Mouse (Mus musculus) midbrain, embryonic 15.5 days (tissue): ENCODE measurements at regions not wholly inside any gene's neighbourhood (a gene's known extent, or its start where the extent isn't known, plus 50 kb on each side); places are given as distances from the start of the nearest gene placed in this dataset.

Experiments used
- ATAC-seq: fragments of 200-750 bp; cut with Nextera tagmentation; replicated peaks from 2 replicates; pipeline ENCODE4 v1.8.0; 2017; ENCODE audit warnings: moderate TSS enrichment
- H3K27ac ChIP-seq: fragments of 300-500 bp; sonication (generic); 2 replicates; pipeline ENCODE4 v1.5.1; 2015; ENCODE audit warnings: mild to moderate bottlenecking, inconsistent platforms
- H3K27me3 ChIP-seq: fragments of 300-500 bp; sonication (generic); replicated peaks from 2 replicates; pipeline ENCODE4 v1.6.1; 2015; ENCODE audit warnings: inconsistent platforms
- H3K36me3 ChIP-seq: fragments of 300-500 bp; sonication (generic); replicated peaks from 2 replicates; pipeline ENCODE4 v1.6.1; 2015; ENCODE audit warnings: inconsistent platforms
- H3K4me1 ChIP-seq: fragments of 300-500 bp; sonication (generic); 2 replicates; pipeline ENCODE4 v1.6.1; 2015; ENCODE audit warnings: inconsistent platforms
- H3K4me2 ChIP-seq: fragments of 300-500 bp; sonication (generic); 2 replicates; pipeline ENCODE4 v1.6.1; 2015; ENCODE audit warnings: inconsistent platforms, mild to moderate bottlenecking, moderate library complexity
- H3K4me3 ChIP-seq: fragments of 300-500 bp; sonication (generic); 2 replicates; pipeline ENCODE4 v1.5.1; 2015; ENCODE audit warnings: mild to moderate bottlenecking, inconsistent platforms
- H3K9ac ChIP-seq: fragments of 300-500 bp; sonication (generic); 2 replicates; pipeline ENCODE4 v1.6.1; 2015; ENCODE audit warnings: mild to moderate bottlenecking, inconsistent platforms
- H3K9me3 ChIP-seq: fragments of 300-500 bp; sonication (generic); 2 replicates; pipeline ENCODE4 v1.6.1; 2016; ENCODE audit warnings: inconsistent platforms
- WGBS: fragments of 180-500 bp; shearing (Covaris S2); methylation state at CpG from one replicate; pipeline ENCODE4 v1.1.7; 2015; ENCODE audit warnings: mixed read lengths; 5-methylcytosine and 5-hydroxymethylcytosine counted together

DNA sequence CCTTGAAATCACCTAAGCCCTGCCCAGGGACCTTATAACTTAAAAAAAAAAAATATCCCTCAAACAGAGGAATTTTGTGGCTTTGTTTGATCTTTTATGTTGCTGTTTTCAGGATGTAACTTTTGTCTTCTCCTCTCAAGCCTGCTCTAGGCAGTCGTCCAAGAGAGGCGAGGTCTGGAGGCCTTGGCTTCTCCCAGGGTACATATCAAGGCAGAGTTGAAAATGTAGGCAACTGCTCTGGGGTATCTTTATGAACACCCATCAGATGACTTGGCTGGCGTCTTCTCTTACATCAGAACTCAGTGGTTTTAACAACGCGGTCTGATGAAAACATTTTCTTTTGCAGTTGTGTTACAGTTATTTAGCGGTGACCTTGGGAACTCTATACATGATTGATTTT, 250.4 kb downstream of the Kcnrg start:
- no peaks in the 10 kb centered on the region for H3K4me1 ChIP-seq
- no peak overlapping the region for H3K27ac ChIP-seq
- H3K27me3 ChIP-seq: no peaks in the 10 kb centered on the region
- H3K9me3 ChIP-seq: no peaks in the 10 kb centered on the region
- H3K36me3 ChIP-seq: no peaks in the 10 kb centered on the region
- H3K4me2 ChIP-seq: no peak overlapping the region
- 83% methylated on average over 6 of the region's 6 CpGs for WGBS
- ATAC-seq: no peak
- H3K9ac ChIP-seq: no peak overlapping the region
- no peak overlapping the region for H3K4me3 ChIP-seq

DNA sequence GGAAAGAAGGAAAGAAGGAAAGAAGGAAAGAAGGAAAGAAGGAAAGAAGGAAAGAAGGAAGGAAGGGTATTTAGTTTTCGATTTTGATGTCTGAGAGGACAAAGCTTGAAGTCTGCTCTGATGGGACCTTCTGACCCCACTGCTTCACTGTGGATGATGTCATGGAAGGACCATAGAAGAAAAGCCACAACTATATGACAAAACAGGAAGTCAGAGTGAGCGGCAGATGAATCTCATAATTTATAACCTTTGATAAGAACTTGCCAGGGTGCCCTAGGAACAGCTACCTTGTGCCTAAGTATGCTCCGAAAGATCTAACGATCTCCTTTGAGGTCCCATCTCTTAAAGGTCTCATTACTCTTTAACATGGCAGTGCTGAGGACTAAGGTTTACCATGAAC, 253.4 kb downstream of the Kcnrg start:
- WGBS: 96% methylated on average over 4 of the region's 4 CpGs
- H3K4me2 ChIP-seq: no peak overlapping the region
- no peaks in the 10 kb centered on the region for H3K27me3 ChIP-seq
- H3K27ac ChIP-seq: no peak overlapping the region
- no peaks in the 10 kb centered on the region for H3K9me3 ChIP-seq
- no peak for ATAC-seq
- H3K4me3 ChIP-seq: no peak overlapping the region
- H3K36me3 ChIP-seq: no peaks in the 10 kb centered on the region
- no peak overlapping the region for H3K9ac ChIP-seq
- no peaks in the 10 kb centered on the region for H3K4me1 ChIP-seq

DNA sequence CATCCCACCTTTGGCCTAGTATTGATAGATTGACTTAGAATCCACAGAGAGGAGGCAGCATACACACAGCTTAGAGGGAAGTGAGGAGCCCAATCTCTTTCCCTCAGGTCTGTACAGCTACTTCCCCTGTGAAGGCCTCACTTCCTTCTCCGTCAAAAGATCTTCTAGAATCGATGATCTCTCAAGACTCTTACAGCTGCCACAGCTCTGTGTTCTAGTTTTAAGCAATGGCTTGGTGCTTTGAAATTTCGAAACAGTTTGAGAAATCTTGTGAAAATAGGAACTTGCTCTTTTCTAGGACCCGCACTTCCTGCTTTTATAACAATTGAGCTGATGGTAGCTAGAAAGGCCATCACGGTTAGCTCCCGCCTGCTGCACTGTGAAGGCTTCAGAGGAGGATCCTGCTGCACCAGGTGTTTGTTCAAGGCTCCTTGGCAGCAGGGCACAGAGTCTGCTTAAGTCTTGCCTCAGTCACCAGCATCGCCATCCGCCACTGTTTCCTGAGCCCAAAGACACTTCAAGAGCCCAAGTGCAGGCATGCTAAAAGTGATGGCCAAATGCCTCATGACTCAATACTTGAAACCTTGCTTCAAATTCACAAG, 254.2 kb downstream of the Kcnrg start:
- H3K4me2 ChIP-seq: no peak overlapping the region
- H3K4me3 ChIP-seq: no peak overlapping the region
- no peaks in the 10 kb centered on the region for H3K4me1 ChIP-seq
- ATAC-seq: no peak
- H3K9ac ChIP-seq: no peak overlapping the region
- no peaks in the 10 kb centered on the region for H3K36me3 ChIP-seq
- H3K27ac ChIP-seq: no peak overlapping the region
- WGBS: 93% methylated on average over 8 of the region's 8 CpGs
- H3K27me3 ChIP-seq: no peaks in the 10 kb centered on the region
- no peaks in the 10 kb centered on the region for H3K9me3 ChIP-seq

GRCm38 (mm10) chr14:61862931-61863330, 255.7 kb downstream of the Kcnrg start:
- H3K9me3 ChIP-seq: no peaks in the 10 kb centered on the region
- WGBS: 89% methylated on average over 6 of the region's 6 CpGs
- H3K27me3 ChIP-seq: no peaks in the 10 kb centered on the region
- no peaks in the 10 kb centered on the region for H3K4me1 ChIP-seq
- no peak overlapping the region for H3K27ac ChIP-seq
- H3K9ac ChIP-seq: no peak overlapping the region
- no peak overlapping the region for H3K4me3 ChIP-seq
- no peaks in the 10 kb centered on the region for H3K36me3 ChIP-seq
- no peak for ATAC-seq
- no peak overlapping the region for H3K4me2 ChIP-seq

DNA sequence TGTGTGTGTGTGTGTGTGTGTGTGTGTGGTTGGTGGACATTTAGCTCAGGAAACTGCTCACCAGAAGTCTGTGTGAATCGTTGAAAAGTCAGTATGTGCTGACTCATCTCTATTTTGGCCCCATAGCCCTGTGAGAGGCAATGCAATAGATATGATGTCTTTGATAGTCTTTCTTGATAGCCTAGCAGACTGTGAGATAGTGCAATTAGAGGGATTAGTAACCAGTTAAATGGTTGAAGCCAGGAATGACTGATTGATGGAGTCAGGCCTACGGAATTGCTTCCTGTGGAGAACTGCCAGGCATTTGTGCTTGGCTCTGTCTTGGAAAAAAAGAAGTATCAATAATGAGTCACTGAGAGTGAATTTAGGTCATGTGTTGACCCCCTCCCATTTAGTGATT, 256.2 kb downstream of the Kcnrg start:
- H3K4me2 ChIP-seq: no peak overlapping the region
- WGBS: 76% methylated on average over 2 of the region's 2 CpGs
- no peak for ATAC-seq
- H3K9ac ChIP-seq: no peak overlapping the region
- H3K9me3 ChIP-seq: no peaks in the 10 kb centered on the region
- no peaks in the 10 kb centered on the region for H3K36me3 ChIP-seq
- no peaks in the 10 kb centered on the region for H3K4me1 ChIP-seq
- no peaks in the 10 kb centered on the region for H3K27me3 ChIP-seq
- H3K27ac ChIP-seq: no peak overlapping the region
- H3K4me3 ChIP-seq: no peak overlapping the region

DNA sequence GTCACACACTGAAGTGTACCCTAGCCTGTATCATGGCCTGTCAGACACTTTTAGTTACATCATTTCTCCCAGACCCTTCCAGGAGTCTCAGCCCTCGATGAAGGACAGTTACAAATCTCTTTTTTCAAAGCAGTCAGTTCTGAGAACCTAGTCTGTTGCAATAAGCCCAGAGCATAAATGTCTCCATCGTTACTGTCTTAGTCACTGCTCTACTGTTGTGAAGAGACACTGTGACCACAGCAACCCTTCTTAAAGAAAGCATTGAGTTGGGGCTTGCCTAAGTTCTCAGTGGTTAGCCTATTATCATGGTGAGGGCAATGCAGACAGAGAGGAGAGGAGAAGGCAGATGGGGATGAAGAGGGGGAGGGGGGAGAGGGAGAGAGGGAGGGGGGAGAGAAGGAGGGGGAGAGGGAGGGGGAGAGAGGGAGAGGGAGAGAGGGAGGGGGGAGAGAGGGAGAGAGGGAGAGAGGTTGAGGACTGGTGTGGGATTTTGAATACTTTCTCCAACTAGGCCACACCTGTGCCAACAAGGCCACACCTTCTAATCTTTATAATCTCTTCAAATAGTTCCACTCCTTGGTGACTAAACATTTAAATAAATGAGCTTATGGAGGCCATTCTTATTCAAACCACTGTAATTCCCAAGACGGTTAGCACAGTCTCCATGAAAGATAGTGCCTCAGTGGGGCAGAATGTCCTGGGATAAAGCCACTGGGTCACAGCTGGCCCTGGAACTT, 259.4 kb downstream of the Kcnrg start:
- H3K27ac ChIP-seq: no peak overlapping the region
- H3K4me1 ChIP-seq: no peaks in the 10 kb centered on the region
- no peak overlapping the region for H3K9ac ChIP-seq
- H3K4me2 ChIP-seq: no peak overlapping the region
- no peak overlapping the region for H3K4me3 ChIP-seq
- no peaks in the 10 kb centered on the region for H3K27me3 ChIP-seq
- WGBS: 52% methylated on average over 3 of the region's 3 CpGs
- ATAC-seq: no peak
- no peaks in the 10 kb centered on the region for H3K36me3 ChIP-seq
- no peaks in the 10 kb centered on the region for H3K9me3 ChIP-seq

DNA sequence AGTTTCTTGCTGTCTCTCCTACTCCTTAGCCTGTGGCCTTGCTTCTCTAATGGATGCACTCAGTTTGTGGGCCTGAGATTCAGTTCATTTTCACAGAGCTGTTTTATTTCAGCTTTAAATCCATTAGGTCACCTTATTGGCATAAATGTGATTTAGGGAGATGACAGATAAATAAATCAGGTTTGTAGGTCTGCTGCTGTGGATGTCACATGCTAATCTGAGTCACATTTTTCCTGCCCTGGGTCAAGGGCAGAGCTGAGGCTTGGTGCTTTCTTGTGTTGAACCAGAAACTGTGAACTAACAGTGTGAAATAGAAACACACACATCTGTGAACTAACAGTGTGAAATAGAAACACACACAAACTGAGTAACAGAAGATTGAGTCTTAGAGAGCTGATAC, 266.9 kb downstream of the Kcnrg start:
- no peak for ATAC-seq
- H3K9me3 ChIP-seq: no peaks in the 10 kb centered on the region
- no peak overlapping the region for H3K9ac ChIP-seq
- no peaks in the 10 kb centered on the region for H3K36me3 ChIP-seq
- no peak overlapping the region for H3K4me3 ChIP-seq
- no peaks in the 10 kb centered on the region for H3K4me1 ChIP-seq
- no peaks in the 10 kb centered on the region for H3K27me3 ChIP-seq
- H3K4me2 ChIP-seq: no peak overlapping the region
- no peak overlapping the region for H3K27ac ChIP-seq

DNA sequence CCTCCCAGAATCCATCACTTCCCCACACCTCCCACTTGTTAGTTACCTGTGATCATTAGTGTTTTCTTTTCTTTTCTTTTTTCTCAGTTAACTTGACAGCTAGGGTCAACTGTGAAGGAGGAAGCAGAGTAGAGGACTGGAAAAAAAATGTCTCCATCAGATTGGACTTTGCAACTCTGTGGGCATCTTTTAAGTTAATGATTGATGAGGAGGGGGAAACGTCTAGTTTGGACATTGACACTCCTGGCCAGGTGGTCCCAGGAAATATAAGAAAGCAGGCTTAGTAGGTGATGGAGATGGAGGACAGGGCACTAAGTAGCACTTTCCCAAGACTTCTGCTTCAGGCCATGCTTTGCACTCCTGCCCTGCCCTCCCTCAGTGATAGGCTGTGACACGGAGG, 272.2 kb downstream of the Kcnrg start:
- Histone ChIP-seq H3K4me1 (no peaks in the 10 kb centered on the region), H3K4me2 (no peak overlapping the region), H3K4me3 (no peak overlapping the region), H3K36me3 (no peaks in the 10 kb centered on the region), H3K27me3 (no peaks in the 10 kb centered on the region), H3K9ac (no peak overlapping the region), H3K9me3 (no peaks in the 10 kb centered on the region), H3K27ac (no peak overlapping the region)
- 91% methylated on average over 2 of the region's 2 CpGs for WGBS
- ATAC-seq: no peak

DNA sequence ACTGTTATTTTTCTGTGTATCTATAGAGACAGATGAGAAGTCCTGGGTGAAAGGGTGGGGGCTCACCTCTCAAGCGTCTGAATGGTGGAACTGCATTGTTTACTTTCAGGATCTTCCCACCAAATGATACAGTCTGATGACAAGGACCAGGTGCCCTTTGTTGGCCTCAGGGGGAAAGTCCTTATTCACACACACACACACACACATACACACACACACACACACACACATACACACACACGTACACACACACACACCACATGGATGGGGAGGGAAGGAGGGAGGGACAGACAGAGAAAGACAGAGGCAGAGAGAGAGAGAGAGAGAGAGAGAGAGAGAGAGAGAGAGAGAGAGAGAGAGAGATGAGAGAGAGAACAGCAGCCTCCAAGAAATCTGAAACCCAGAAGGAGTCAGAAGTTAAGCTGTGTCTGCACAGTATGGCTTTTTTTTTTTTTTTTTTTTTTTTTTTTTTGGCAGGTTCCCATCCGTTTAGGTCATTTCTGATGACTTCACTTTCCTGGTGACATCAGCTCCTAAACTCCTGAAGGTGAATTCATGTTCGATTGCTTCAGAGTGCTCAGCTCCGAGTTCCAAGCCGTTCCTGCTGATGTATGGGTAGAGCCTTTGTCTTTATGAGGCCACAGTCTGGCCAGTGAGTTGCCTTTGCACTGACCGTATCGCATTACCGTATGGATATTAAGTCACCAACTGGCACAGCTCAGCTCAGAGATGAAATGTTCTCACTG, 273.4 kb downstream of the Kcnrg start:
- ATAC-seq: no peak
- Histone ChIP-seq H3K4me3 (no peak overlapping the region), H3K27ac (no peak overlapping the region), H3K36me3 (no peaks in the 10 kb centered on the region), H3K9ac (no peak overlapping the region), H3K4me1 (no peaks in the 10 kb centered on the region), H3K9me3 (no peaks in the 10 kb centered on the region), H3K27me3 (no peaks in the 10 kb centered on the region), H3K4me2 (no peak overlapping the region)
- 72% methylated on average over 9 of the region's 9 CpGs for WGBS

- Histone ChIP-seq H3K4me2 (no peak overlapping the region), H3K4me1 (no peaks in the 10 kb centered on the region), H3K36me3 (no peaks in the 10 kb centered on the region), H3K9ac (no peak overlapping the region), H3K27ac (no peak overlapping the region), H3K4me3 (no peak overlapping the region), H3K9me3 (no peaks in the 10 kb centered on the region), H3K27me3 (no peaks in the 10 kb centered on the region)
- 94% methylated on average over 6 of the region's 6 CpGs for WGBS
- ATAC-seq: no peak
Measured at GRCm38 (mm10) chr14:61885241-61886015, 278.2 kb downstream of the Kcnrg start.

GRCm38 (mm10) chr14:61889626-61890025, 282.4 kb downstream of the Kcnrg start:
- Histone ChIP-seq H3K9me3 (no peaks in the 10 kb centered on the region), H3K9ac (no peak overlapping the region), H3K4me1 (no peaks in the 10 kb centered on the region), H3K4me2 (no peak overlapping the region), H3K4me3 (no peak overlapping the region), H3K27me3 (no peaks in the 10 kb centered on the region), H3K27ac (no peak overlapping the region), H3K36me3 (no peaks in the 10 kb centered on the region)
- ATAC-seq: no peak
- WGBS: 89% methylated on average over 8 of the region's 8 CpGs

DNA sequence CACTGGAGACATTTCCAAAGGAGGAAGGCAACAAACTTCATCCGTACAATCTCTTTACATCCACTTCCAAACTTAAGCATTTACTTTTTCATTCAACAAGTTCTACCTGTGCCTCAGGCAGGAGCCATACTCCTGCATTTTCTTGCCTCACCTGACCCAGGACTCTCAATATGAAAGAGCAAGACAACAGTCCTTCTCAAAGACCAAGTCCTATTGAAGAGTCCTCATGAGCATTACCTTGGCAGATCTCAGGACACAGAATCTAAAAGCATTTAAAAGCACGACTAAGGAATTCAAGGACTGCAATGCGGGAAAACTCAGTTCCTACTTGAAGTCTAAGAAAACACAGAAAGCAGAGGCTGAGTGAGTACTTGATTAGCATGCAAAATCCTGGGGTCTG, 286.5 kb downstream of the Kcnrg start:
- Histone ChIP-seq H3K27me3 (no peaks in the 10 kb centered on the region), H3K4me3 (no peak overlapping the region), H3K4me1 (no peaks in the 10 kb centered on the region), H3K9ac (no peak overlapping the region), H3K4me2 (no peak overlapping the region), H3K27ac (no peak overlapping the region), H3K9me3 (no peaks in the 10 kb centered on the region), H3K36me3 (no peaks in the 10 kb centered on the region)
- 75% methylated on average over 3 of the region's 3 CpGs for WGBS
- no peak for ATAC-seq
